Mouse (Mus musculus) retina, embryonic 14.5 days (tissue): ENCODE measurements around the gene Hdac9.

ENCODE experiments used
- DNase-seq: peaks from one replicate; pipeline ENCODE4 v3.0.0-alpha.2; 2015; ENCODE audit warnings: low spot score

Hdac9 gene

DNA sequence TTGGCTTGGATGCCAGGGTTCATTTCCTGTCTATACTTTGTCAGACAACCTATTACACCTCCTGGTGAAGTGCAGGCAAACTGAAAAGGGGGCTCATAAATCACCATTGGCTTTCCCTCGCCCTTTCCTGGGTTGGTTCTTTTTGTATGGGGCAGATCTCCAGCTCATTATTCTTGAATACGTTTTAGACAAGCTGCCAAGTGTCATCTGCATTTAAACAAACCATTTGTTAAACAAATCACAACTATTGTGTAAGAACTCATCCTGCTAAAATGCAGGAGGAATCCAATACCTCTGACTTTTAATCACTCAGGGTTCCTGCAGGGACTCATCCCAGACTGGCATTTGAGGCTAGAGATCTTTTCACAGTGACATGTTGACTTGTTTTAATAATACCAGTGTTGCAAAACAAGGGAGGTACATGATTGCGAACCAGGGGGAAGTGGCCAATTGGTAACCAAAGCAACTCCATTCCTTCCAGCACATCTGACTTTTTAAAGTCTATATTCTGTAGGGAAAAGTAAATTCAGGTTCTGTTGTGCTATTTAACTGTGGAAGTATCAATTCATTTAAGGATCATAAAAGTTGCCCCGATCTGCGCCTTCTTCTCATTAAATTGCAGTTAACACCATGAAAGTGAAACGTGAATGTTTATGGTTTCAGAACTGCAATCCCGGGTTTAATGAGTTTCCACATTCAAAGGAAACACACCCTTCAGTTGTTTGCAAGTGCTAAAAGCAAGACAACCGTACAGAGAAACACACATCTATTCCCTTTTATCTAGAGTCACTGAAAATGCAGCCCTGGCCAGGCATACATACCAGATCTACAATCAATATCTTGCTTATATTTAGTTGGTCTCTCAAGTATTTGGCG, 696.6 kb downstream of the Hdac9 start:
- no peak for DNase-seq

DNA sequence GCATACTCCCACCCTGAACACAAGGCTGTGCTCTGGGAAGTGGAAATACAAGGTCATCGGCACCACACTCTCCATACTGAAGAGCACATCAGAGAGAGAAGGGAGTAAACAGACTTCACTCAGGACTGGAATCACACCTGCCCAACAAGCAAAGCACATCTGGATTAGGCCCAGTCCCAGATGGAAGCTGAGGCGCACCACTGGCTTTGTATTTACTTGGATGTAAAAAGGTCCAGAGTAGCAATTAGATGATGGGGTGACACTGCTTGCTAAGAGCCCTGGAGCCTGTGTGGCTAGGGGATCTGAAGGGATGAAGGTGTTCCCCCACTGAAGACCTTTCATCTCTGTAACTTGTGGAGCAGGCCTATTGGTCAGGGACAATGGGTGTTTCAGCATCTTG, 698.3 kb downstream of the Hdac9 start:
- no peak for DNase-seq

DNA sequence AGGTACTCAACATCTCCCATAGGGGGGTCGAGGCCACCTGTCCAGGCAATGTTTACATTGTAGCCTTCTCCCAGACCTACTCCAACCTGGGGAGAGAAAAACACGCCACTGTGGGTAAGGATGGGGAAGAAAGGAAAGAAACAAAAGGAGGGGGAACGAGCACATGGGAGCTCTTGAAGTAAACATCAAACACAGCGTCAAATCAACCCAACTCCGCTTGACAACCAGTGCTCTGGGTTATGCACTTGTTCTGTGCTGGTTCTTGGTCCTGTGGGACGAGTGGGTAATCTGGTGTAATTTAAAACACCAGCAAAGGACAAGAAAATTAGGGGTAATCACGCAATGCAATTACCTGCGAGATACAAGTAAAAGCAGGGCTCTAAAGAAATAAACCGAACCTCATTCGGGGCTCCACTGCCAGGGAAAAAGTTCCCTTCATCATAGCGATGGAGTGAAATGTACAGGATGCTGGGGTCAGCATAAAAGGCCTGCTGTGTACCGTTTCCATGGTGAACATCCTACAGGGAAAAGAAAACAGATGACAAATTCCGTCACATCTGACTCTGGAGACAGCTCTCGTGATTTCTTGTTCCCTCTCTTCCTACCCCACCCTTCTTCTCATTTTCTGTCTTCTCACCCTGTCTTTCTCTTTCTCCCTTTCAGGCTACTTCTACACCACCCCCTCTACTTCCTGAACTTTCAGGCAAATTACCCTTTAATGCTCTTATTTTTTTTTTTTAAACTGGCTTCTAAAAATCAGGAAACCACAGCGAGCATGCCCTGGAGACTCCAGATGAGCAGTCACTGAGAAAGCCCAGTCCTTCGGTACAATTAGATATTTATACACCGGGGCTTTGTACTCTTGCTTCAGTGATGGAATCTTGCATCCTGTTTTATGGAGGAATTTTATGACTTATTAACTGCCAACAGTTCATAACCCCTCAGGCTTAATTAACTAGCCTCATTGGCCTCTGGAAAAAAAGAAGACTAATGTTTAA, 701.6 kb downstream of the Hdac9 start:
- no peak for DNase-seq

DNA sequence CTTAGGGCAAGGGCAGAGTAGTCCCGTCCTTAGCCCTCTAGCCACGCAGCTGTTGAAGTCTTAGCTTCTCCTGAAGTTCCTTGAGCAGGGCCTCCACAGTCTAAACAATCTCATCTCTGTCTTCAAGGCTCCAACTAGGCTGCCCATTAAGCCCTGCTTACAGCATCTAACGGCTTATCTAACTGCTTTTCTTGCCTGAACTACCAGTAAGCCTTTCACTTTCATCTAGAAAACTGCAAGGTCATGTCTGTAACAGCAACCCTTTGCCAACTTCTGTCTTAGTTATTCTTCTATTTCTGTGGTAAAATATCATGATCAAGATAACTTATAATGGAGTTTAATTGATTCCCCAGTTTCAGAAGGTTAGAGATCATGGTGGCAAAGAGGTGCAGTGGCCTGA, 704.7 kb downstream of the Hdac9 start:
- no peak for DNase-seq

DNA sequence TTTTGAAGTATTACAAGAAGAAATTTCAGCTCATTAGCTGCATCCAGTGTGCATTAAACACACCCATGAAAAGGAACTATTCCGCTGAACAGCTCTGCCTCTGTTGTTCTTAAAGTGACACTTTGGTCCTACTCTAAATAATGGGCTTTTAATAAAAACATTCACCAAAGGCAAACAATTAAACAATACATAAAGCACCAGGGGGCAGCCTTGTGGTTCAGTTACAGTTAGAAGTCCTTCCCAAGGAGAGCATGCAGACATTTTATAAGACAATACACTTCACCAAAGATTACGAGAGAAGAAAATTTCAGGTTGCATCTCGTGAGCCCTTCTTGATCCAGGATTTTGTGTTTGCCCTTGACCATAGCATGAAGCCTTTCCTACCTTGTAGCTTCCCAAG, 715.4 kb downstream of the Hdac9 start:
- DNase-seq: no peak

DNA sequence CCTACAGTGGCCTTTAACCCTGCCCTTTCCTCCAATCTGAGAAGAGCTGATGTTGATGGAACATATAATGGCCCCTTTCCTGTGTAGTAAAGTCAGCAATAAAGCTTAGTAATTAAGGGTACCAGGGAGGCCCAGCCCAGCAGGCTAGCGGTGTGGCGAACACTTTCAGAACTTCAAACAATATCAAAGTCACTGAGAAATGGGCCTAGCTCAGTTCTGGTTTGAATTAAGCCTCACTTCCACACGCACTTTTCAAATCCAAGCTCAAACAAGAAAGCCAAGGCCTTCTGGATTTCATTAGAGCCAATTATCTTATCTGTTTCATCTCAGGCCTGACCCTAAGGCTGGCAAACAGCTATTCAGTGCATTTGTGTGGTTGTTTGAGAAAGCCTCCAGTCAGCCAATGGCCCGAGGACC, 716.9 kb downstream of the Hdac9 start:
- DNase-seq: no peak

DNA sequence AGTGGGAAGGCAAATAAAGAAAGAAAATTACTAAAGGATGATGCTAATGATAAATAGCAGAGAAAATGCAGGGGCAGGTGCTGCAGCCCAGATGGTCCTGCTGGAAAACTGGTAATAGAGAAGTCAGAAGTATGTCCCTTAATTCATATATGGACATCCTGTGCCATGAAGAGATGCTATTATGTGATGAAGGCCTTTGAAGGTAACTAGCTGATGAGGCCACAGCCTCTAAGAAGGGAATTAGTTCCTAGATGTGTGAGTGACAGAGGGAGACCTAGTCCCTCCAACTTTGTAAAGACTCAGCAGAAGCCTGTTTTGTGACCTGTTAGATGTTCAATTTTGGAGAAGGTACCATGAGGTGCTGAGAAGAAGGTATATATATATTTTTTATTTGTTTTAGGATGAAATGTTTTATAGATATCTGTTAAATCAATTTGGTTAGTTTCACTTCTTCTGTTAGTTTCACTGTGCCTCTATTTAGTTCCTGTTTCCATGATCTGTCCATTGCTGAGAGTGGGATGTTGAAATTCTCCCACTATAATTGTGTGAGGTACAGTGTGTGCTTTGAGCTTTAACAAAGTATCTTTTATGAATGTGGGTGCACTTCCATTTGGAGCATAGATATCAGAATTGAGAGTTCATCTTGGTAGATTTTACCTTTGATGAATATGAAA, 721.6 kb downstream of the Hdac9 start:
- no peak for DNase-seq

DNA sequence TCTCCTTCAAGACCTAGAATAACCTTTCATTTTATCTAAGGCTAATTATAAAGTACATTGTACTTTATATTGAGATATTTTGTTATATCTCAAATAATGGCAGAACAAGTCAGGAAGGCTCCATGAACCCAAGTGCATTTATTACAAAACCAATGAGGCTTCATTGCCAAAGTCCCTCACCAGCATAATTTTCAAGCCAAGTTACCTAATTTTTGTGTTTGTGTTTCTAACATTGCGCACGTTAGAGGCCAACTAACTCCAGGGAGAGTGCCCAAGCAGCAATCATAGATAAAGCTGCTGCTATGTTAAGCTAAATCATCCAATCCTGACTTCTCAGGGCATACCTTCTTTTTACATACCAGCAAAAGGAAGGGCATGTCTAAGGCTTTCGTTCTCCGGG, 722.8 kb downstream of the Hdac9 start:
- DNase-seq: no peak

DNA sequence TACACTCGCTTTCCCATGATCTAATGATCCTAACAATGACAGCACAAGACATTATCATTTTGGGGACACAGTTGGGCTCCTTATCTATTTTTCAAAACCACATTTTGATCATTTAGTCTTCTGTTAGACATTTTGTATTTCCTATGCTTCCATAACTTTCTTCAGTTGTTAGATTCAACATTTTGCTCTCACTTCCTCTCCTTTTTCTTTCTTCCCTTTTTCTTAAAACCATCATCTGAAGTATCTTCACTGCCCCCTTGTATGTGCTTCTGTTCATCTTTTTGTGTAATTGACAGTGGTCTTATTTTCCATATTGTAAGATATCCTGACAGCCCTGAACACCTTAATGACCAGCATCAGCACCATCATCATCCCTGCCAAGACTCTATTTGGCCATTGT, 725.6 kb downstream of the Hdac9 start:
- no peak for DNase-seq

DNA sequence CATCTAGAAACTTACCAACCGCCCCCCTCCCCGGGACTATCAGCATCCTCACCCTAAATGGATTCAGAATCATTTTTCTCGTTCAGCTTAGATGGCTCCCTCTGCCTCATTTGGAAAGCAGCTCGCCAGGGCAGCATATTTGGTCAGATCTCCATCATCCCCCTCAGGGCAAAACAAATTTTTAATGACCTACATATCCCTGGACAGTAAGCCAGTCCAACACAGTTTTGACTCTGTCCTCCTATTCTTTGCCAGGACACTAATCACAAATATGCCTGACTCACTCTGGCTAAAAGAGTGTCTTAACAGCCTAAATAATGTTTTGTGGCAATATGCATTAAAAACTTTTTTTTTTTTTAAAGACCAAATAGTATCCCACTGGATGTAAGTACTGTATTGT, 738.0 kb downstream of the Hdac9 start:
- DNase-seq: no peak

DNA sequence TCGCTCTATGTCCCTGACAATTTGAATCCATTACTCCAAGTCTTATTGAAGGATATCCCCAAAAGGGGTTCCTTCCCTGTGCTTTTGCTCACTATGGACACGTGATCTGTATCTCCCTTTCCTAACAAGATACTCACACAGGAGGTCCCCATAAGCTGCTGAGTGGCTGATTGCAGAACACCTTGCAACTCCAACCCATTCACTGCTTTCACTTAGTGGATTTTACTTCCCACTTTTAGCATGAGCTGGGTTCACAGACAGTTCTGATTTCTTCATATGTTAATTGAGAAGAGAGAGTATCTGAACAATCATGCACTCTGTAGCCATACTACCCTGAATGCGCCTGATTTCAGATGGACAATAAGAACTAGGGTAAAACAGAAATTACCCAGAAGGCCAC, 740.1 kb downstream of the Hdac9 start:
- no peak for DNase-seq

DNA sequence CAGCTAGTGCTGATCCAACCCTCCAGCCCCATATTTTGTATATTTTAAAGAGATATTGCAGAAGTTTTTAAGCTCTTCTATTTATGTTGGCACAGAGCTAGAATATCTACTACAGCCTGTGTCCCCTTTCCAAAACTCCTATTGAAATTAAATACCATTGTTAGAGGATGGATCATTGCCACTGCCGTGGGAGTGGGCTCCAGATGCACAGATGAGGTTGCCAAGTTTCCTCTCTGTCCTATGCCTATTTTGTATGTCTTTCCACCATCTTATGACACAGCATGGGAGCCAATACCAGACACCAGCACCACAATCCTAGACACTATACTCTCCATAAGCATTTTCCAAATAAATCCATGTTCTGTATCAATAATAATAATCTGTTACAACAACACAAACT, 743.9 kb downstream of the Hdac9 start:
- no peak for DNase-seq

DNA sequence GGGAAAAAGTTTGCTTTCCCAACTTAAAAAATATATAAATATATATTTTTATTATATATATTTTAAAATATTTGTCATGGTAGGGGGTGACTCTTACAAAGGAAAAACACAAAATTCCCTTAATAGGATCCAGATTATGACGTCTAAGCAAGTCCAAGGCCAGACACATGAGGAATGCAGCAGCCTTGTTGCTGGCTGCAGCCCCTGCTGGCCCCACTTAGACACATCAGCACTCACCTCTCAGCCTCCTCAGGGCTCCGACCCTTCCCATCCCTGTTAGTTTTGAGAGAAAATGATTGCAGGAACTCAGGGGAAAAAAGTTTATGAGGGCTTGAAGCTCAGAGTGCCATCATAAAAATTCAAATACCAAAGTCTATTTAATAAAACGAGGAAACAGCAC, 746.3 kb downstream of the Hdac9 start:
- DNase-seq: no peak

DNA sequence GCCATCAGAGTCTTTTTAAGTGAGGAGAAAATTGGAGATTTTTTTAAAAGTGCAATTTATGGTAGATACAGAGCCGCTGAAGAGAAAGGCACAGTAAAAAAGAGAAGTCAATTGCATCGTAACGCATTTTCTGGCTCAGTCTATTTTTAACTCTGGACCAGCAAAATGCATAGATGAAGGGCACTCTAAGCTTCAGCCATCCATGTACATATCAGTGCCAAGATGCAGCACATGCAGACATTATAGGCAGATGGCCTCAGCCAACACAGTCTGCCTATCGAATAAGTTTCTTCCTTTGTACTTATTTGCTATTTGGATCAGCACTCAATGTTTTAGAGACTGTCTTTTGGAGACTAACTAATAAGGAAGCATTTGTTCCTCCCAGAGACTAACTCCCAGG, 751.2 kb downstream of the Hdac9 start:
- no peak for DNase-seq

DNA sequence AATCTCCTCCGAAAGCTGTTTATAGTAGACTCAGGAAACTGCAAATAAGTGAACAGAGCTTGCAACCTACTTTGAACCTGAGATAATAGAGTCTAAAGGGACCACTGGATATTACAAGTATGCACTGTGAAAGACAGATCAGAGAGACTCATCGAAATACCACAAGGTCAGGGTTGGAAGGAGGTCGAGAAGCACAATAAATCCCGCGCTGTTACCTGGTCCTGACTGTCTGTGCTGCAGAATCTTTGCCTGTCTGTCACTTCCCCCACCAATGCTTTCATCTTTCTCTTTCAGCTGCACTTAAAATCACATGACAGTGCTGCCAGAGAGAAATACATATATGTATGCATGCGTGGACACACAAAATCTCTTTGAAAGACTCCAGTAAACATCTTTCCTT, 760.6 kb downstream of the Hdac9 start:
- no peak for DNase-seq

DNA sequence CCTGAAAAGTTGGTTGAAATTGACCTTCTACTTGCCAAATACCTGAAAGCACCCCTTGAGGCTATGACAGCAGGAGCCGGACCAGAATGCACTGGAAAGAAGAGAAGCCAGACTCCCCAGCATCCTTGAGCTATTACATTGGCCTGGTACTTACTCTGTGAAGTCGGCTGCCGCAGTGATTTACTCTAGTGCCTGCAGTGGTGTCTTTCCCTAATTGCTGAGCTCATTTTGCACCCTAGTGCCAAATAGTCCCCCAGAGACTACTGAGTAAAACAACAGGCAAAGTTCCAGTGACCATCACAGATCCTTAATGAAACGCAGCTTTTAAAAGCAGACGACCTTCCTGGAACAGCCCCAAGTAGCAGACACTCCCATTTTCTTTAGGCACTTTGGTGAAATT, 761.2 kb downstream of the Hdac9 start:
- DNase-seq: no peak

DNA sequence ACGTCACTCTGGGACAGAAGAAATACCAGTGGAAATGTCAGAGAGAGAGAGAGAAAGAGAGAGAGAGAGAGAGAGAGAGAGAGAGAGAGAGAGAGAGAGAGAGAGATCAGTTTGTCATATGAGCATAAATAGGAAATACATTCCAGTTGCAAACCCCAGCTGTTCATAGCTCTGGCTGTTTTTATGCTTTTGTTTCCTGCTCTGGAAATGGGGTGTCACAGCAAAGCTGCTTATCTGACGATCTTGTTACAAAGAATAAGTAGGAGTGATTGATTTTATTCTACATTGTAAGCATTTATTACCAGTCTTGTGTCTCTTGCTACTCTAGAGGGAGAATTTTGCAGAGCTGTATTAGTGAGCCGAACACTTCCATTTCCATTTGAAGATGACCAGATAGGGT, 762.1 kb downstream of the Hdac9 start:
- no peak for DNase-seq

DNA sequence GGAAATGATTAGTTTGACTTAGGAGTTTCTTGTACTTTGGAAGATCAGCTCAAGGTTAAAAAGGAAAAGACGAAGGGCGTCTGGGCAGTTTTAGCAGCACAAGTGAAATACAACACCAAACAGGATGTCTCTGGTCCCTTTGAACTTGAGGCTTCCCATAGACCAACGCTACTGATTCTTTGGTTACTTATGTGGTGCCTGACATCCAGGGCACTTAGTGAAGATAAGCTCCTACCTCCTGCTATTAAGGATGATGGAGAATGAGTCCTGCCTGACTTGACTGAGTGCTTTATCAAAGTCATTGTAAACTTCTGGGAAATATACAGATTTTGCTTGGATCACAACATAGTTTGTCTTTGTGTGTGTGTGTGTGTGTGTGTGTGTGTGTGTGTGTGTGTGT, 765.6 kb downstream of the Hdac9 start:
- no peak for DNase-seq

DNA sequence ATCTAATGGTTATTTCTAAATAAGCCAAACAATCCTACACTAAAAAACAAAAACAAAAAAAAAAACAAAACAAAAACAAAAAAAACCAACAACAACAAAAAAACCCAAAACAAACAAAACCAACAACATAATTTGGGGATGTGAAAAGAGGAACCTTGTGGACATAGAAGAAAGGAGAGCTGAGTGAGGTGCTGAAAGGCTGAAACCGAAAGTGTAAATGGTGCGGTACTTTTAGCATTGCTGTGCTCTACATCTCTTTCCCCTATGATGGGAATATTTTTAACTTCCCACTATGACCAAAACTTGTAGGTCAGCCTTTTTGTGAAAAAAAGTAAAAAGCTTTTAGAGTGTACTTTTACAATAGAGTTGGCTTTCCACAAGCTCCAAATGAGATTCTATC, 774.2 kb downstream of the Hdac9 start:
- no peak for DNase-seq

DNA sequence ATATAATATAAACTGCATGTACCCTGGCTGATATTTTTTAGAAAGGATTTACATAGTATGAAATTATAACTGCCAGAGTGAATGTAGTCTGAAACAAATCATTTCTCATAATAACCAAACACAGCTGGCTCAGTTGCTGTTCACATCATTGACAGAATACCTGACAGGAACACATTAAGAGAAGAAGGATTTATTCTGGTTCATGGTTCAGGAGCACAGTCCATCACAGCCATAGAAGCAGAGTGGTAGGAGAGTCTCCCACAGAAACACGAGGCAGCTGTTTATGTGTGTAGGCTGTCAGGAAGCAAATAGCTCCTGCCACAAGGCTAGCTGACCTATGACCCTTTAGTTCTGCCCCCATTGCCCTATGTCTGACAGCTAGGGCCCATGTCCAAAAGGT, 803.6 kb downstream of the Hdac9 start:
- DNase-seq: no peak

DNA sequence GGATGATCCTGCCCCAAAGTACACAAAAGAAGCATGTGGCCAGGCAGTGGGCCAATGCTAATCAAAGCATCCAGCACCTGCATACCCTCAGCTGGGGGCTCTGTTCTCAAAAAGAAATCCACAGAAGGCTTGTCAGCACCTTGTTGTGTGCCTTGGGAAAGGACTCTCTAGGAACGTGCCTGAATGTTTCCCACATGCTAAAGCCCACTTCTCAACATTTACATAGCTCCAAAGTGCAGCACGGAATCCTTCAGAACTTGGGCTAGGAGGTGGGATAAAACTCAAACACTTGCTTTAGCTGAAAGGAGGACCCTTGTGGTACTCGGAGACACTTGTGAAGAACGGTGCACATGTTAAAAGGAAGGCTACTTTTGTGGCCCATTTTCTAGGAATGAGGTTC, 823.9 kb downstream of the Hdac9 start:
- no peak for DNase-seq

DNA sequence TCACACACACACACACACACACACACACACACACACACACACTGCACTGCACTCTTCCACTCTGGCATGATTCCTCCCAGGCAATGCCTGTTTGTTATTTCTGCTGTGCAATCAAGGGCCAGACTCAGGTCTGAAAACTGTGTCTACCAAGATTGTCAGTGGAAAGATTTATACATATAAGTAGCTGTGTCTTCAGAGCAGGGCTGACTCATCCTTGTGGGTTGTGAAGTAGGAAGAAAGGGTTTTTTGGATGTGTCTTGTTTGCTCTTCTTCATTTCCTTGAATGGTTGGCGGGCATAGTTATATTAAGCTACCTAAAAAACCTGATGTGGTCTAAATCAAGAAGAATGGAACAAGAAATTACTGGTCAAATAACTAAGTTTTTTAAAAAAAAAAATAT, 825.0 kb downstream of the Hdac9 start:
- DNase-seq: no peak
